Mouse (Mus musculus) G1E (cell line): ENCODE measurements around the gene Mgat4c. TPM values are rescaled to one million over a fixed set of nuclear protein-coding genes. Genes with fewer than 3 reads are reported as not detected.
"Not testable (repeated sequence)": the region's sequence is repeated elsewhere in the genome, so short reads cannot be mapped to it uniquely, and the experiment has no call there.

Source experiments
- ATAC-seq: 2 replicates; pipeline ENCODE4 v1.8.0; 2016; ENCODE audit warnings: mild to moderate bottlenecking; ENCODE audit not compliant: insufficient number of reproducible peaks, poor library complexity, low FRiP score, severe bottlenecking; ENCODE audit errors: extremely low read depth
- DNase-seq: peaks from one replicate; pipeline ENCODE4 v3.0.0; 2012; ENCODE audit warnings: low spot score
- H3K27me3 ChIP-seq: 2 replicates; pipeline ENCODE4 v1.6.1; 2012; ENCODE audit warnings: mild to moderate bottlenecking, low read length, inconsistent platforms; ENCODE audit not compliant: insufficient read depth
- H3K36me3 ChIP-seq: replicated peaks from 2 replicates; pipeline ENCODE3; 2012; ENCODE audit warnings: mild to moderate bottlenecking, inconsistent platforms
- H3K4me1 ChIP-seq: 2 replicates; pipeline ENCODE4 v1.6.1; 2012; ENCODE audit warnings: low read depth, low read length, inconsistent platforms, mixed read lengths; ENCODE audit not compliant: insufficient read depth
- H3K4me3 ChIP-seq: 2 replicates; pipeline ENCODE4 v1.5.1; 2012; ENCODE audit warnings: low read depth, mild to moderate bottlenecking, inconsistent platforms, low read length, moderate library complexity, mixed read lengths
- H3K9me3 ChIP-seq: replicated peaks from 2 replicates; pipeline ENCODE4 v1.6.1; 2012; ENCODE audit warnings: inconsistent platforms
- CTCF ChIP-seq: IDR thresholded peaks from 2 replicates; pipeline ENCODE4 v1.5.1; 2012; ENCODE audit warnings: low read depth, low read length, inconsistent platforms, mixed read lengths
- GATA1 ChIP-seq: IDR thresholded peaks from 2 replicates; pipeline ENCODE4 v1.6.1; 2012; ENCODE audit warnings: borderline replicate concordance, low read length, inconsistent platforms, mixed read lengths
- GATA2 ChIP-seq: IDR thresholded peaks from 2 replicates; pipeline ENCODE4 v1.6.1; 2012; ENCODE audit warnings: low read depth, low read length, inconsistent platforms, borderline replicate concordance
- POLR2AphosphoS5 ChIP-seq: IDR thresholded peaks from 2 replicates; pipeline ENCODE4 v1.6.1; 2012; ENCODE audit warnings: low read depth, low read length, inconsistent platforms; ENCODE audit not compliant: insufficient replicate concordance
- TAL1 ChIP-seq: conservative IDR thresholded peaks from 2 replicates; pipeline ENCODE4 v1.6.1; 2012; ENCODE audit warnings: low read depth, low read length, inconsistent platforms, mixed read lengths
- polyA plus RNA-seq: library from polyadenylated mRNA; stranded (reverse); fragments of >175 nt; gene quantifications from 2 replicates; pipeline ENCODE4 v1.2.3, GENCODE M21; 2012
- total RNA-seq, 2 experiments: library from RNA; stranded (forward) in 1 of 2; stranded (reverse) in 1 of 2; fragments of 200-1000 nt in 1 of 2; fragments of >200 nt in 1 of 2; fragmentation: Nextera tagmentation in 1 of 2; gene quantifications; 2 replicates each; pipeline ENCODE4 v1.2.3; 2014 to 2017

Mgat4c gene
- total and polyA plus RNA-seq, 3 experiments: 0.27 TPM; not detected in 2

- Histone ChIP-seq H3K4me1 (no peaks in the 10 kb centered on the region), H3K36me3 (no peaks in the 10 kb centered on the region), H3K9me3 (no peaks in the 10 kb centered on the region; the same call in 1 of the 2 replicates), H3K27me3 (no peaks in the 10 kb centered on the region), H3K4me3 (no peak overlapping the region)
- DNase-seq (no peak), ATAC-seq (no peak)
- TF ChIP-seq POLR2AphosphoS5 (no peak), TAL1 (no peak), CTCF (no peak), GATA1 (no peak), GATA2 (no peak)
These were observed 707.9 kb downstream of the Mgat4c start for GRCm38 (mm10) chr10:102389223-102389622.

GRCm38 (mm10) chr10:102417654-102418272 lies 736.5 kb downstream of the Mgat4c start:
- Histone ChIP-seq H3K27me3 (no peaks in the 10 kb centered on the region), H3K4me3 (no peak overlapping the region)
- no peak for ATAC-seq

GRCm38 (mm10) chr10:102435048-102435447 lies 753.8 kb downstream of the Mgat4c start:
- not testable (repeated sequence) for H3K9me3 ChIP-seq, DNase-seq, H3K27me3 ChIP-seq, ATAC-seq, H3K36me3 ChIP-seq, H3K4me1 ChIP-seq, H3K4me3 ChIP-seq

More at GRCm38 (mm10) chr10:102417654-102418272, 736.5 kb downstream of the Mgat4c start:
- no peak for DNase-seq
- H3K4me1 ChIP-seq: no peaks in the 10 kb centered on the region
- H3K36me3 ChIP-seq: no peaks in the 10 kb centered on the region
- H3K9me3 ChIP-seq: 0 out of 2 replicates have a peak, but pooled peaks cover 2% of the 10 kb centered on the region
- TF ChIP-seq GATA1 (no peak), GATA2 (no peak)

- not testable (repeated sequence) for ATAC-seq, H3K9me3 ChIP-seq, DNase-seq, H3K36me3 ChIP-seq, H3K4me1 ChIP-seq, H3K27me3 ChIP-seq, H3K4me3 ChIP-seq
These were observed 754.2 kb downstream of the Mgat4c start for GRCm38 (mm10) chr10:102435467-102435866.
